Mouse (Mus musculus): ENCODE measurements around the gene Kifc5b.
"Not testable (repeated sequence)": the region's sequence is repeated elsewhere in the genome, so short reads cannot be mapped to it uniquely, and the experiment has no call there.

- not testable (repeated sequence) for TF ChIP-seq POLR2A (IDR thresholded peaks at IDR 0.05; ENCODE audit: borderline replicate concordance, low read depth, low read length); CTCF (IDR thresholded peaks at IDR 0.05; ENCODE audit: low read depth, low read length)
These were observed 14.9 kb downstream of the Kifc5b start for GRCm38 (mm10) chr17:26931795-26932194.
